Mouse (Mus musculus) R1 (cell line): ENCODE results near the gene Tab2.

Experiments
- DNase-seq: peaks from one replicate; pipeline ENCODE4 v3.0.0-alpha.2; 2018; ENCODE audit warnings: low read depth, low spot score

The Tab2 gene

DNA sequence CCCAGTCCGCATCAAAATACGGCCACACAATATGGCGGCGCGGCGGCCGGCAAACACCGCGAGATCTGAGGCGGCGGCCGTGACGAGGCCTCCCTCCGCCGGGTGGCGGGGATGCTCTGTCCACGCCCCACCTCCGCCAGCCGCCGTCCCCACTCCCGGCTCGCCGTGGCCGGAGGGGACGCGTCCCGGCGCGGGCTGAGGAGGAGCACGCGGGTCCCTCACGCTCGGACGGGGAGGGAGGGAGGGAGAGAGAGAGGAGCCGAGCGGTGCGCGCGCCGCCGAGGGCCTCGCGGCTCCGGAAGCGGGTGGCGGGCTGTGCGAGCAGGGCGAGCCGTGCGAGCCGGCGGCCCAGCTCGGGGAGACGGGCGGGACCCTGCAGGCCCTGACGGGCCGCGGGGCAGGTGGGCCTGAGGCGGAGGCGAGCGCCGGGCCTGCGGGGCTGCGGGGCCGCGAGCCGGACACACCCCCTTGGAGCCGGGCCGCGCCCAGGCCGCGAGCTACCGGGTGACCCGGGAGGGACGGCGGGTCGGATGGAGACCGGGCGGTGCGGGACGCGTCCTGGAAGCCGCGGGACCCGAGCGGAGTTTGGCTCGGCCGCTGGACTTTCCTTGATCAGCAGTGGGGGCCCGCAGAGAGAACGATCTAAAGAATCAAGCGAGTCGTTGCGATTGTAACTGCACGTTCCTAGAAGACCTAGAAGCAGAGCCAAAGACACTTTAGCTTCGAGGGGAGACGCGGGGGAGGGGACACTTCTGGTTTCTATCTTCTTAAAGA, at the start of gene Tab2:
Gene Tab2, minus strand, starts transcription at position 3 of the 774 bp plus-strand sequence.
- DNase-seq, result peak; percentile 85

DNA sequence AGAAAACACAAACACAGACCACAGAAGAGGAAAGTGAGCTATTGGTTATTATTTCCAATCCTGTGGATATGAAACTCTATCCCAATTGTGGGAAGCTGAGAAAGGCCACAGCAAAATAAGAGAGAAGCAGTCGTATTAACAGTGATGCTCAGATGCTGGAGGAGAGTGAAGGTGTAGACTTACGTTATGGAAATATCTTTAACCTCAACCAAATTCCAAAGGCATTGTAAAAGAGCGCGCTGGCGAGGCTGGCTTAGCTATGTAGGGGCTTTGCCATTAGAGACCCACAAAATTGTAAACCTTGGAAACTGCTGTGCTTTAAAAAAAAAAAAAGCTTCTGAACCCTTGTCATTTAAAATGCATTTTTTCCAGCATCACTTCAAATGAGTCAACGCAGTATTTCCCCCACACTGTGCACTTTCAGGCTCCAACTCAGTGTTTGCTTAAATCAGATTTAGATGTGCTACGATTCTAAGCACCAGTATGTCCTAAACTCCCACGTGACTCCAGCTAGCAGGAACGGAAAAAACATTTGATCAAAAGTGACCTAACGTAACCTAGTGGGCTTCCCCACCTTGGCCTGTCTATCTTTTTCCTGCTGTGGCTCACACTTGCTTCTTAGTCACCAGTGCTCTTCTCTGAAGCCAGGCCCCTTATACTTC, 36.4 kb upstream of the Tab2 start:
- no peak for DNase-seq

DNA sequence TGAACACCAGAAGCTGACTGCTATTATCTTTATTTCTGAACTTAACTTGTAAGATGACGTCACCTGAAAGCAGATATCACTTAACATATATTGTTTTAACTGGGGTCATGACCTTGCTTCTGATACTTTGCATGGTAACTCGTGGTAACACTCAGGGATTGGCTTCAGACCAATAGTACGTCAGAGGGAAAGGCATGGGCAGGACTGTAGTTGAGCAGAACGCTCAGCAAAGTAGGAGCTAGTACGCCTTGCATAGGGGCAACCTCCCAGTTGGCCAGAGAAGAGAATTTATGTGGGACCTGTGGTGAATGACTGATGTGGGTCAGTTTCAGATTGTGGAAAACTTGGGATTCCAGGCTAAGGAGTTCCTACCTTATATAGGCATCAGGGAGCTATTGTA, 35.6 kb upstream of the Tab2 start:
- DNase-seq, result no peak

DNA sequence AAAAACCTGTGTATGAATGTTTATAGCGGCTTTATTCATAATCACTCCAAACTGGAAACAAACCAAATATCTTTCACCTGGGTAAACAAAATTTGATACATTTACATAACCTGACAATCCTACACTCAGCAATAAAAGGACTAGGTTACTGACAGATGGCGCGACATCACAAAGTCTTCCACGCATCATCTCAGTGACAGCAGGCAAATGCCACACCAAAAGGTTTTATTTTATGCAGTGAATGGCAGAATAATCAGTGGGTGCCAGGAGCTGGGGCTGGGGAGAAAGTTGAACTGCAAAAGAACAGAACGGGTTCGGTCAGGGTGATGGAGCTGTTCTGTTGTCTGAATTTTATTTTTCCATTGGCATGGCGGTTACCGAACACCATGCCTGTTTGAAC, 31.5 kb upstream of the Tab2 start:
- DNase-seq, result no peak

DNA sequence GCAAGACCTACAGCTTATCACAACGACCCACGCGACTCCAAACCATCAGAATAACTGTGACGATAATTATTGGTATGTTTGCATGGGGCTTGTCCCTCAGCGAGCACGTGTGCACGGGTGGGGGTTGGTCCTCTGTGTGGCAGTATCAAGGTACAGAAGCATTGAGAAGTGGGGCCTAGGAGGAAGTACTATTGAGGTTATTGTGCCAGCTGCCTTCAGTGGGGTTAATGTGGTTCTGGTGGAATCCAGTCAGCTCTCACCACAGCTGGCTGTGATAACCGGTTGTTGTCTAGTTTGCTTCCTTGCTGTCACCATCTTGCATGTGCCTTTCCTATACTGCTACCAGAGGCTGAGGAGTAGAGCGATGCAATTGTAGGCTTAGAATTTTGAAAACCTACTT, 20.4 kb upstream of the Tab2 start:
- DNase-seq, result no peak

DNA sequence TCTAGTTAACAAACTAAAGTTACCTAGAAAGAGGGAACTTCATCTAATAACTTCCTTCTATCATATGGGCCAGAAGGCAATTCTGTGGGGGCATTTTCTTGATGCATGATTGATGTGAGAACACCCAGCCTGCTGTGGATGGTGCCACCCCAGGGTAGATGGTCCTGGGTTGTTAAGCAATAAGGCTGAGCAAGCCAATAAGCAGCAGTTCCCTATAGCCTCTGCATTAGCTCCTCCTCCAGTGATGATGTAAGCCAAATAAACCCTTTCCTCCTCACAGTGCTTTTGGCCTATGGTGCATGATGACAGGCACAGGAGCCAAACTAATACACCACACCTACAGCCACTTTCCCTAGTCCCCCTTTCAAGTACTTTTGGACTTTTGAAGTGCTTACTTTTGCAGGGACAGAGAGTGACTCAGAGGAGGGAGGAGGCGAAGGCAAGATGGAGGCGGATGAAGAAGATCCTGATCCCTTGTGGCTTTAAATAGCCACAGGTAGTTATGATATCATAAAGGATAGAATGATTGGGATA, 12.8 kb upstream of the Tab2 start:
- DNase-seq, result no peak

DNA sequence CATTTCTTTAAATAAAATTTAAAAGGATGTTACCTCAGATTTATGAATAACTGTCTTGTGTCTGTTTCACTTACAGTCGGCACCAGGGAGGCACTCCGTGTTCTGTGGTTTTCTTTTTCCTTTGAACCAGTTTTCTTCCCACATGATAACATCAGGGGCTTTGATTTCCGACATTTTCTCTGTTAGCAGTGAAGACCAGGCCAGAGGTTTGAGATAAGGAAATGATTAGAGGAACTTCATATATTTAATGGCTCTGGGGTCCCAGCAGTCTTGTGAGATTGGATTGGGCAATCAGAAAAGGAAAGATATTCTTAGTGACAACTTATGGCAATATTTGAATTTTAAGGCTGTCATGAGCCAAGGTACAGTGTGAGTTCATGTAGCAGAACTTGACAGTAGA, 11.1 kb upstream of the Tab2 start:
- no peak for DNase-seq

DNA sequence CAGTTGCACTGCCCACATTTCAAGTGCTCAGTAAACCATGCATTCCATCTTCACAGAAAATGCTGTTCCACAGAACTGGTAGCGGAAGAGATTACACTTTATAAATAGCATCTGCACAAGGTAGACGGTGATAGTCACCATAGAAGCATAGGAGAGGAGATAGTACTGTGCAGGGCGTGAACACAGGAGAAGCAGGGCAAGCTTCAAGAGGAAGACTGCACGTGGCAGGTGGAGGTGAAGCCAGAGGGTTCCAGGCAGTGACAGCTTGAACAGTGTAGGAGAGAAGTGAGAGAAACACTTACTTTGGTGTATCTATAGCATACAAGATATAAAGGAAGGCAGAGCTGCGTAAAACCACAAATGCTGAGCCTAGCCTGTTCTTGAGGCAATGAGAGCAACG, 3.0 kb upstream of the Tab2 start:
- DNase-seq, result no peak

DNA sequence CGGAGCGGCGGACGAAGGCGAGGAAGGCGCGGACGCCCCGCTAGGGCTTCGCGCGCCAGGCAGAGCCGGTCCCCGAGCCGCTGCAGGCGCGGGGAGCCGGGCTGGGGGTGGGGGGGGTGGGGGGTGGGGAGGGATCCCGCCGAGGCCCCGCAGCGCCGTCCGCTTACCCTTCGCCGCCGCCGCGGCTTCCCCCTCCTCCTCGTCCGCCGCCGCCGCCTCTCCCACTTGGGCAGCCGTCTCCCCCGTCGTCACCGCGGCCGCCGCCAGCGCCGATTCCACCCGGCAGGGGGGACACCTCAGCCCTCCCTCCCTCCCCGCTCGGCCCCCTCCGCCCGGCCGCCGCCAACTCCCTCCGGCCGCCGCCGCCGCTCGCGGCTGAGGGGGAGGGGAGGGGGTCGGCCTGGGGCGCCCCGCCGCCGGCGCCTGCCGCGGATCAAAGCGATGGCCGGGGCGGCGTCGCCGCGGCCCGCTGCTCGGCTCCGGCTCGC, 352 bp downstream of the Tab2 start:
- no peak for DNase-seq

DNA sequence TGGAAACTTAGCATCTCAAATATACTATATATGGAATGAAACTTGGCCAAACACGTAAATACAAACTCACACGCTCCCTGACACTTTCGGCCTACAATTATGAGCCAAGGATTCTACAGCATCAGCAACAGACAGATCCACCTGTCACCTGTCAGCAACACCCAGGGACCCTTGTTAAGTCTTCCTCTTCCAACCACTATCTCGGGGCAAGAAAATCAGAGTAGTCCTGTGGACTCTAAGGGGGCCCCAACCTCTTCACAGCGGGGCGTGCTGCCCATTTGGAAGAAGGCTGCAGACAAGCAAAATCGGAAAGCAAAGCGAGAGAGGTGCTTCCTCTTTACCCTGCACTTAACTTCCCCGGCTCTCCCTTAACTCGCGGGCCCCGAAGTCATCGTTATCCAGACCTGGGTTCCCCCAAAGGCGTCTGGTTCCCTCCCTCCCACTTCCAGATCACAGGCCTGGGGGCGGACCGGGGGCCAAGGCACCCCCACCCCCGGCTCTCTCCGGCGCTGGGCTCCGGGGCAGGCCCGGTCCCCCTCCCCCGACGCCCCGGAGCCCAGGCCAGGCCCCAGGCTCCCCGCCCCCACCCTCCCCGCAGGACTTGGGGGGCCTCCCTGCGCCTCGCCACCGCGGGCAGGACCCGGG, 919 bp downstream of the Tab2 start:
- DNase-seq, result peak; percentile 40

DNA sequence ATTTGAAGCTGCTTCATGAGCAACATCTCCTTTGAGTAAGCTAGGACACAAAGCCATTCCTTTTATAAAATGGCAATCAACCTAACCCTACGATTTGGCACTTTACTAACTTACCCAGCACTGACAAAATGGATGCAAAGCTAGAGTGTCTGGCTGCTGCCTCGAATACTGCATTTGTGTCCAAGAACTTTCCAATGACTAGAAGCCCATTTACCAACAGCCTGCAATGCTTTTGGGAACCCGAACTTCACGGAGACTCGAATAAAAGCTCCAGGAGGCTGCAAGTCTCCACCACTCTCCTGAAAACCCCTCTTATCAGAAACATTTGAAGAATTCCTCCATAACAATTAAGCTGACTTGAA, 1.4 kb downstream of the Tab2 start:
- DNase-seq, result no peak

DNA sequence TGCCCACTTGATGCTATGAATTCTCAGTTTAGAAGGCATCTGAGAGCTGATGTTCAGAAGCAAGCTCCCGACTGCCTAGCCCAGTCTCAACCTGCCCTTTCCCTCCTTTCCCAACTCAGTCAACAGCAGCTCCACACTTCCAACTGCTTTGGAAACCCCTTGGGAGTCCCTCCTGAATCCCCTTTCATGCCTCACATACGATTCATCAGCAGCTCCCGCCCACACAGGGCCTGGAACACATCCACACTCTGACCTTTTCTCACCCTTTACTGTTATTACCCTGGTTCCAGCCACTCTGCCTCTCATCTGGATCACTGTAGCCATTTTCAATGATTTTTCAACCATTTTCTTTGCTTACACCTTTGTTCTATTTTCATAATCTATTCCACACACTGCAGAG, 13.0 kb downstream of the Tab2 start:
- DNase-seq, result no peak

DNA sequence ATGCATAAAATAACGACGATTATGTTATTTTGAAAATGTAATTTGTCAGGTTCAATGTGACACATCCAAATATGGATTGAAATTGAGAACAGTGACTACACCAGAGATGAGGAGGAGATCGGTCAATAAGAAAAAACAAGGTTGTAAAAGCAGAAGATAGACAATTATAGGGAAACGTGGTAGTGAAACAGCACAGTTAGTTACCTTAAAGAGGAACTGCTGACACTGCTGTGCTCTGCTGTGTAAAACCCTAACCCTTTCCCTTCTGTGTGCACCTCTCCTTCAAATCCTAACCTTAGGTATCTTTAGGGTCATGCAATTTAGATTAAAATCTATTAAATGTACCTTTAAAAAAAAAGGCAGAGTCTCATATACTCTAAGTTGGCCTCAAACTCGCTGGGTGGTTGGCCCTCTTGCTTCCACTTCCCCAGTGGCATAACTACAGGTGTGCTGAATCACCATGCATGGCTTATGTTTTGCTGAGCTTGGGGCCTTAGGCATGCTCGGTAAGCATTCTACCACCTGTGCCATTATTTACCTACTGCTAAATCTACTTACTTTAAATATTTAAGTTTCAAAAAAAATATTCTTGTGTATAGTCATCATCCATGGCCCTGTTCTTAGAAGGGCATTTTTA, 19.4 kb downstream of the Tab2 start:
- no peak for DNase-seq

DNA sequence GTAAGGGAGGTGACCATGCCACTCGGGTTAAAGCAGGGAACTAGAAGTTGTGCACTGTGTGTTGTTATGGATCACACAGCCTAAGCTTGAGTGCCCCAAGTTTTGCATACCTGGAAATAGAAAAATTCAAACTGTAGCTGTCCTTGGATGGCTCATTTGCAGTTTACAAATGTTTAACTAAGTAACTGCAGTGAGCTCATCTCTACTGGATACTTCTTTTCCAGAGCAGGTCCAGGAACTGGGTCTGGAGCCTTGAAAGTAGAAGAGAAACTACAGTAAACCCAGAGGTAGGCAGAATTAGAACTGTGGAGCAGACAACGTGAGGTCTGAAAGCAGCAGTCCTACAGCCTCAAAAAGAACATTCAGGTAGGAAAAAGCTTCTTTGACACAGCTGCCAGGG, 23.1 kb downstream of the Tab2 start:
- DNase-seq, result no peak

DNA sequence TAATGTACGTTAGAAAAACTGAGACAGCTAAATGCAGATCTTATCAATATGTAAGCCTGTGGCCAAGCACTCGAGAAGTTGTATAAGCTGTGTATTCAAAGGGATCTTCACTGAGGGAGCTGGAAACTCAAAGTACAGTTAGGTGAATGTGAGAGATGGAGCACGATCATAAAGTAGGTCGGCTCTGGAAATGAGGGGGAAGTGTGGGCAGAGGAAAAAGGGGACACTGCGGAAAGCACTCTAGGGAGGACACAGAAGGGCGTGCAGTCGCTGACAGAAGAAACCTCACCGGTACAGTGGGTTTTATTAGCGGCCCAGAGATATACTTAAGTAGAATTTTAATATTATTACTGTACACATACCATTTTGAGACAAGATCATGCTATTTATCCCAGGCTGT, 27.0 kb downstream of the Tab2 start:
- DNase-seq, result no peak

DNA sequence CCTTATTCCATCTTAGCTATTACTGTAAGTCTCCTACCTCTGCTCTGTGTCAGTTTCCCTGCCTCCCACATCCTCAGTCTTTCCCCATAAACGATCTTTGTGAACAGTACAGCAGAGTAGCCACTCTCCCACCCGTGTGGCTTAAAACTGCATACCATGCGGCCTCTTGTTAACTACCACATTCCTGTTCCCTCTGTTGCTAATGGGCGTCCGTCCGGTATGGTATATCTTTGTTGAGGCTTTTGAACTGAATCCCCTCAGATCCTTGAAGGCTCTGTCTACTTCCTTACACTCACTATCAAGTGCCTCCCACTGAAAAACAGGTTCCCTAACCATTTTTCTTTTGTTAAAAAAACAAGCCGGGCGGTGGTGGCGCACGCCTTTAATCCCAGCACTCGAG, 30.5 kb downstream of the Tab2 start:
- DNase-seq, result peak; percentile 74

DNA sequence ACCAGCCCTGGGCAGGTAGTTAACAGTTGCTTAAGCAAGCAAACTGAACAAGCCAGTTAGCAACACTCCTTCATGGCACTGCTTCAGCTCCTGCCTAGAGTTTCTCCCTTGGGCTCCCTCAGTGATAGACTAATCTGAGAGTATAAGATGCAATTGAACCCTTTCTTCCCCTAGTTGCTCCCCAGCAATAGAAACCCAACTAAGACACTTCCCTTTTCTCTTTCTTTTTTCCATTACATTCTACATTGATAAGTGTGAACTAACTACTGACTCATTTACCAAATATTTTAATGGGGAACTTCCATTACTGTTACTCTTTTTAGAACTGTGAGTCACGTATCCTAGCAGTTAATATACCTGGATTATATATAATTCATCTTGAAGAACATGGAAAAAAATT, 32.6 kb downstream of the Tab2 start:
- DNase-seq, result no peak

DNA sequence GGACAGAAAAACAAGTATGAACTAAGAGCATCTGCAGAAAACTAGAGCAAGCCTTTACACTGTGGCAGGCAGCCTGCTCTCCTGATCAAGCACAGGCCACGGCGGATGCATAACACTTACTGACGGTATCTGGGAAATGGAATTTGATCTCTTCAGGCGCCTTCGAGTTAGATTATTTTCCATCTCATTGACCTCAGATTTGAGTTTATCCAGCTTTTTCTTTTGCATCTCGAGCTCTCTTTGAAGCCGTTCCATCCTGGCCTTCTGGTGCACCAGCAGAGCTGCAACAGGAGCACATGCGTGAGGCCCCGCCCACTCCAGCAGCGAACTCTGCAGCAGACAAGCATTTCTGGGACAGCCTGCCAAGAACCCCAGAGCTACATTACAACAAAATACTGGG, 44.8 kb downstream of the Tab2 start:
- peak; percentile 49 for DNase-seq

DNA sequence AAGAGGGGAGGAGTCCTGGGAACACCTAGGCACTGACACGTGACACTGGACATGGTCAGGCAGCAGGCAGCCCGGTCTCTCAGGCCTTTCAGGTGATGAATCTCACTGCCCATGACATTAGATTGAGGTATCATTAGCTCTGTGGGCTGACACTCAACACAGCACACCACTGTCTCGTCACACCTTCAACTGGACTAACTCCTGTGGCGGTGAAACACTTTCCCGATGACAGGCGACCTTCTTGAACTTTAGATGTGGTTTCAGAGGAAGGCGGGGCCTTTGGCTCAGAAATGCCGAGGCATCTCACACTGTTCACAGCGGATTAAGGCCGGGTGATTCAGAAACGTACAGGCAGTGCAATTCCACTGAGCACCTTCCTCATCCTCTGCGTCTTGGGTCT, 48.9 kb downstream of the Tab2 start:
- no peak for DNase-seq

DNA sequence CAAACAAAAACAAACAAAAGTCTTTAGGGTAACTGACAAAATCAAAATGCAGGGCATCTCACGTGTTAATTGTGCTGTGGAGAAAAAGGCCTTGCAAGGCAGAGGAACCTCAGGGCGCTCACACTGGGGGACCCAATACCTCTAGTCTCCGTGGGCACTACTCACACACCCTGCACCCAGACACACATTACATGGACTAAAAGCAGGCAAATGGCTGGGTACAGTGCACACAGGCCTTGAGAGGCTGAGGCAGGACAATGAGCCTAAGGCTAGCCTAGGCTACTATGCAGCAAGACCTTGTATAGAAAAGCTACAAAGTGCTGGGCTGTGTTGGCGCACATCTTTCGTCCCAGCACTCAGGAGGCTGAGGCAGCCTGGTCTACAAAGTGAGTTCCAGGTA, 51.9 kb downstream of the Tab2 start:
- no peak for DNase-seq

DNA sequence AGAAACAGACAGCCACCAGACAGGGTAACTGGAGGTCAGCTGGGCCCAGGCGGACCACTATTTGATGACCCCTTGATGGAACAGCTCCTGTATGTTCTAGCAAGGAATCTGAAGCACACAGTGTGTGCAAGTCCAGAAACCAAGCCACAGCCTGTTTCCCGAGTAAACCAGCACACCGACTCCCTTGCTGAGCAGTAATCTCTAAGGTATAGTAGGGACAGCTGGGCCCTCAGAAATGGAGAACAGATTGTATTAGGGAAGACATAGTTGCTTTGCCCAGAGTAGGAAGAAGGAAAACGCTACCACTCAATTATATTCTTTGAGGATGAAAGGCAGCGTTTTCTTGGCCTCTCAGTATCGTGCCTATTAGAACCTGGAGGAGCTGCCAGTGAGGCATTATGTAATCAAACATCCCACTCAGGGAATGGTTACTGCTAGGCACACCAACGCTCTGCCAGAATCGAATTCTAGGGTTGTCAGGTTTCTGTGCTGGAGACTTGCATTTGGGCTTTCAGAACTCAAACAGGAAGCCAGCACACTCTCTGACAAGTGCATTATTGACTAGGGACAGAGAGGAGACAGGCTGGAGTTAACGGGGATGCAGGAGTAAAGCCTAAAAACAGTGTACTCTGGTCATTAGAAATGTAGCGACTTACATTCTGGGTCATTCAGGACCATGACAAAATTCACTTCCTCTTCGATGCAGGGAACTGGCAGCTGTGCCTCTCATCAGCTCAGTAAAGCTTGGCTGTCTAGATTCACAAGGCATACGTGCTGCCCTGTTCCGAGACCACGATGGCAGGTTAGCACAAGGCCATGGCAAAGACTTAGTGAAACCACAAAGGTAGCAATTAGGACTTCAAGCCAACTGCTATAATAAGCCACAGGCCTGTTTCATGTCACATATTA, 55.1 kb downstream of the Tab2 start:
- DNase-seq, result no peak
